Mouse (Mus musculus): Measurements from ENCODE around the gene Card19. TPM values are rescaled to one million over a fixed set of nuclear protein-coding genes. Genes with fewer than 3 reads are reported as not detected.

Card19 gene
- total RNA-seq, 2 experiments from 2014 or later: 113 to 123 TPM

DNA sequence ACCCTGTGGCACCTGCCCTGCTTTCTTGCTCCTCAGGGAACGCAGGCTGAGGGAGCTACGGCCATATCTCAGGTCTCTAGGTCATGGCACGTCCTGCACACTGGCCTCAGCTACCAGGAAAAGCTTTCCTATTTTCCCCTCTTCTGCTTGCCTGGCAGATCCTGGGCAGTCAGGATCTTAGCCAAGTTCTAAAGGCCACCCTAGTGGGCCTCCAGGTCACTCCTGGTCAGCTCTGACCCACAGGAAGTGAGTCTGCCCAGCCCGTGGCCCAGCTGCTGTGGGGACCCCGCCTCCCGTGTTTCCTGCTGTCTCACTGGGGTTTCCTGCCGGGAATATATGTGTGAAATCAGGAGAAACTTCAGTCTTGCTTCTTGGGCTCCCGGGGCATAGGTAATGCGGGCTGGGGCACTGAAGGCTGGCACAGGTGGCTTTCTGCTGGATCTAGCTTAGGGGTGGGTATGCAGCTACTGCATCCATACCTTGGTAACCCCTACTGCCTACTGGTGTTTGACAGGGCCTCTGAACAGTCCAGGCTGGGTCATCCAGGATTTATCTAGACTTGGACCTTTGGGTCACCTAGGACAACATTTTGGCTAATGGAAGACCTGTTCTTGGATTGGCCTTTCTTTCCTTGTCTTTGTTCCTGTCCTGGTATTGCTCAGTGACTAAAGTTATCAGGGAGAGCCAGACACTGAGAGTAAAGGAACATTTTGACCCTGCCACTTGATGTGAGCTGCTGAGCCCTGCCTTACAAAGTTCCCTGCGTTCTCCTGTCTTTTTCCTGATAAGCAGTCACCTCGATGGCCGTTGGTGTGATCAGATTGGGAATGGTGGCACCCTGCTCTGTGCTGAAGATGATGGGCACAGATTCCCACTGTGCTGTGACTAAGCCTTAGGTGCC, 25.6 kb downstream of the Card19 start:
- DNase-seq: peak; percentile 67
- intact Hi-C loops (cut with DNase I): no loop called here
- Histone ChIP-seq H3K27ac (peak overlapping the region; percentile 93), H3K4me3 (peak overlapping the region; percentile 96)
- no peak for TF ChIP-seq CTCF (IDR thresholded peaks at IDR 0.05)

DNA sequence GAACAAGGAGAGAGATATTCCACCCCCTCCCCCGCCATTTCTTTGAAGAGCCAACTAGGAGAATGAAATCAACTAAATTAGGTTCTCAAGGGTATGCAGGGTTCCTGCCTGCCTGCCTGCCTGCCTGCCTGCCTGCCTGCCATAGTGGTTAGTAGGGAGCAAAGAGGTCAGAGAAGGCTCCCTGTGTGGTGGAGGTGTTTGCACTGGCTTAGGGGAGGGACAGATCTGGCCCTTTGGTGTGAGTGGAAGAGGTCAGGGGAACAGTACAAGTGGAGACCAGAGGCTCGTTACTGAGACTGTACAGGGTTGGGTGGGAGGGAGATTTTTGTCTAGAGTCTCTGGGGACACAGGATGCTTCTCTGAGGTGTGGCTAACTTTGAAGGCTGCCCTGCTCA, 26.9 kb downstream of the Card19 start:
- peak overlapping the region; percentile 93 for H3K27ac ChIP-seq

GRCm38 (mm10) chr13:49188219-49188965, 27.4 kb downstream of the Card19 start:
- no peak for TF ChIP-seq CTCF (IDR thresholded peaks at IDR 0.05)
- Histone ChIP-seq H3K4me3 (peak overlapping the region; percentile 96), H3K27ac (peak overlapping the region; percentile 93)
- intact Hi-C loops (cut with DNase I): no loop called here
- no peak for DNase-seq

More for the DNA sequence above, 26.9 kb downstream of the Card19 start:
- intact Hi-C loops (cut with DNase I): no loop called here
- no peak for TF ChIP-seq CTCF (IDR thresholded peaks at IDR 0.05)
- H3K4me3 ChIP-seq: peak overlapping the region; percentile 96
- DNase-seq: no peak

GRCm38 (mm10) chr13:49187288-49188218, 28.3 kb downstream of the Card19 start, which contains the start of gene Ninj1:
TSS of gene Ninj1 (plus strand) at chr13:49187485.
- TF ChIP-seq CTCF (IDR thresholded peaks at IDR 0.05): no peak
- H3K27ac ChIP-seq: peak within 1 kb of the TSS; percentile 93
- peak; percentile 94 for DNase-seq
- intact Hi-C loops (cut with DNase I): no loop called here
- peak within 1 kb of the TSS; percentile 96 for H3K4me3 ChIP-seq

DNA sequence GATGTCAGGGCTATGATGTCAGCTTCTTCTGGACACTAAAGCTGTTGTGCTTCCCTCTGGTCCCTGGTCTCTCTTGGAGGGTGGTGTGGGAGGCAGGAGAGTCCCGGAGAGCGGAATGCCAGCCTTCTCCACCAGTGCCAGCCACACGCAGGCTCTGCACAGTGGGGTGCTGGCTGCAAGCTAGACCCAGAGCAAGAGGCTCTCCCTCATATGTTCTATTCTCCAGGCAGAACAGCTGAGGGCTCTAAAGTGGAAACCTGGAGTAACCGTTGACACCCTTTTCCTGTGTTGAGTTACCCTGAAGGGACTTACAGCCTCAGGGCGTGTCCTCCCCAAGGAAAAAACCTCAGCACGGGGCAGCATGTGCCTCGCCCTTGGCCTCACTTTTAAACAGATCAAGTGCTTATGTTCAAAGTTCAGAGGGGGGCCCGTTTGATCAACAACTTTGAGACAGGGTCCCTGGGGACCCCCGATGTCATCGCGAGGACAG, 29.0 kb downstream of the Card19 start:
- DNase-seq: no peak
- Histone ChIP-seq H3K27ac (peak overlapping the region; percentile 93), H3K4me3 (peak overlapping the region; percentile 96)
- intact Hi-C loops (cut with DNase I): no loop called here
- TF ChIP-seq CTCF (IDR thresholded peaks at IDR 0.05): no peak

GRCm38 (mm10) chr13:49183646-49184045, 32.2 kb downstream of the Card19 start:
- no peak overlapping the region for H3K4me3 ChIP-seq
- no peak for TF ChIP-seq CTCF (IDR thresholded peaks at IDR 0.05)
- peak overlapping the region; percentile 63 for H3K27ac ChIP-seq
- peak; percentile 50 for DNase-seq
- intact Hi-C loops (cut with DNase I): no loop called here

DNA sequence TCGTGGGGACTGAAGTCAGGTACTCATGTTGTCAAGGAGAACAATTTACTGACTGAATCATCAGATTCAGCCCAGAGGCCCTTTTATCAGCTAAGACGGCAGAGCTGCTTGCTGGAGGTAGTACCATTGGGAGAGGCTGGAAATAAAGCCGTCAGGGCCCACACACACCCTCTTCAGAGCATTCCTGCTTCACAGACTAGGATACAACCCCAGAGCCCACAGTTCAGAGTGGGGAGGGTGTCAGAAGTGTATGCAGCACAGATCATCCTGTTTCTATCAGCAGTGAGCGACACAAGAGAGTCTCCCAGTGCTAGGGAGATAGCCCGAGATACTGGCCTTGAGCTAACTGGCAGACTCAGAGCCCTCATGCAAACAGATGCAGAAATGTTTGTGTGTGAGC, 32.7 kb downstream of the Card19 start:
- intact Hi-C loops (cut with DNase I): no loop called here

GRCm38 (mm10) chr13:49181411-49181984, 34.3 kb downstream of the Card19 start:
- TF ChIP-seq CTCF (IDR thresholded peaks at IDR 0.05): no peak
- intact Hi-C loops (cut with DNase I): no loop called here
- H3K27ac ChIP-seq: no peak overlapping the region
- H3K4me3 ChIP-seq: no peak overlapping the region
- no peak for DNase-seq

More for the DNA sequence above, 32.7 kb downstream of the Card19 start:
- Histone ChIP-seq H3K4me3 (no peak overlapping the region), H3K27ac (peak overlapping the region; percentile 63)
- no peak for TF ChIP-seq CTCF (IDR thresholded peaks at IDR 0.05)
- DNase-seq: no peak

GRCm38 (mm10) chr13:49180691-49181090, 35.1 kb downstream of the Card19 start:
- no peak for TF ChIP-seq CTCF (IDR thresholded peaks at IDR 0.05)
- no peak for DNase-seq
- H3K4me3 ChIP-seq: no peak overlapping the region
- no peak overlapping the region for H3K27ac ChIP-seq
- intact Hi-C loops (cut with DNase I): no loop called here

DNA sequence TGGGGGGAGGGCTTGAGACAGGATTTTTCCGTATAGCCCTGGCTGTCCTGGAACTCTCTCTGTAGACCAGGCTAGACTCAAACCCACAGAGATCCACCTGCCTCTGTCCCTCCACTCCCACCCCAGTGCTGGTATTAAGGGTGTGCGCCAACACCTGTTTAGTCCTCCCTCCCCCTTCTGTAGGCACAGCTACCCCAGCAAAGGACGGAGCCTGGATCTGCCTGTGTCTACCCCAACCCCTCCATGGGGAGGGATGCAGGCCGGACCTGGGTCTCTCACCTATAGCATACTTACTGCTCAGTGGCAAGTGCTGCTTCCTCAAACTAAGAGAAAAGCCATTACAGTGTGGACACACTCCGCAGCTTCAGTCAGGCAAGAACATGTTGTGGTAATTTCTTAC, 35.6 kb downstream of the Card19 start:
- H3K27ac ChIP-seq: no peak overlapping the region
- TF ChIP-seq CTCF (IDR thresholded peaks at IDR 0.05): no peak
- H3K4me3 ChIP-seq: no peak overlapping the region
- intact Hi-C loops (cut with DNase I): no loop called here
- DNase-seq: no peak

GRCm38 (mm10) chr13:49178839-49179585, 36.8 kb downstream of the Card19 start:
- intact Hi-C loops (cut with DNase I): loop anchor here (10.0 kb wide), 1 partner anchor 304 kb away; the partner anchor contains the start of gene Phf2
- H3K4me3 ChIP-seq: no peak overlapping the region
- DNase-seq: peak; percentile 87
- peak overlapping the region; percentile 74 for H3K27ac ChIP-seq
- TF ChIP-seq CTCF (IDR thresholded peaks at IDR 0.05): no peak
